Mouse (Mus musculus) heart, postnatal 0 days (tissue): ENCODE measurements around the gene Ctdspl. TPM values are rescaled to one million over a fixed set of nuclear protein-coding genes. Genes with fewer than 3 reads are reported as not detected.
A peak's percentile ranks its signal among the peaks of the same experiment; 100 is the strongest.

Experiments
- ATAC-seq: fragments of 200-750 bp; cut with Nextera tagmentation; 2 replicates; pipeline ENCODE4 v1.8.0; 2017; ENCODE audit warnings: low read depth, moderate number of reproducible peaks, moderate library complexity; ENCODE audit not compliant: insufficient read depth
- DNase-seq: peaks from one replicate; pipeline ENCODE4 v3.0.0-alpha.2; 2016; ENCODE audit warnings: low spot score
- H3K27ac ChIP-seq: fragments of 300-500 bp; sonication (generic); 2 replicates; pipeline ENCODE4 v1.5.1; 2014; ENCODE audit warnings: low read depth, mild to moderate bottlenecking
- H3K27me3 ChIP-seq: fragments of 300-500 bp; sonication (generic); 2 replicates; pipeline ENCODE4 v1.6.1; 2014; ENCODE audit warnings: low read length, mixed read lengths; ENCODE audit not compliant: control insufficient read depth, insufficient read depth
- H3K36me3 ChIP-seq: fragments of 300-500 bp; sonication (generic); replicated peaks from 2 replicates; pipeline ENCODE4 v1.6.1; 2014; ENCODE audit warnings: low read length, mixed read lengths; ENCODE audit not compliant: control insufficient read depth, insufficient read depth
- H3K4me1 ChIP-seq: fragments of 300-500 bp; sonication (generic); 2 replicates; pipeline ENCODE4 v1.6.1; 2014; ENCODE audit warnings: antibody characterized with exemption; ENCODE audit not compliant: control insufficient read depth, insufficient read depth
- H3K4me2 ChIP-seq: fragments of 300-500 bp; sonication (generic); 2 replicates; pipeline ENCODE4 v1.6.1; 2014; ENCODE audit warnings: low read depth, mild to moderate bottlenecking, low read length, moderate library complexity
- H3K4me3 ChIP-seq: fragments of 300-500 bp; sonication (generic); 2 replicates; pipeline ENCODE4 v1.5.1; 2014; ENCODE audit warnings: low read depth, low read length
- H3K9ac ChIP-seq: fragments of 300-500 bp; sonication (generic); replicated peaks from 2 replicates; pipeline ENCODE4 v1.6.1; 2014; ENCODE audit warnings: low read depth, low read length, mixed read lengths
- H3K9me3 ChIP-seq: fragments of 300-500 bp; sonication (generic); replicated peaks from 2 replicates; pipeline ENCODE4 v1.6.1; 2016; ENCODE audit warnings: low read length; ENCODE audit not compliant: control insufficient read depth
- CTCF ChIP-seq: IDR thresholded peaks from 2 replicates; pipeline ENCODE4 v1.5.1; 2016; ENCODE audit warnings: antibody characterized with exemption, control low read depth, low read depth
- EP300 ChIP-seq: IDR thresholded peaks from 2 replicates; pipeline ENCODE4 v1.6.1; 2016; ENCODE audit warnings: antibody characterized with exemption, low read depth
- WGBS: fragments of 180-500 bp; shearing (Covaris S2); extraction: QIAGEN DNeasy Blood & Tissue Kit; methylation state at CpG from one replicate; pipeline ENCODE4 v1.1.7; 2014; 5-methylcytosine and 5-hydroxymethylcytosine counted together
- polyA plus RNA-seq: library from polyadenylated mRNA; unstranded; fragments of >200 nt; fragmentation: Nextera tagmentation; extraction: Ambion mirVana; gene quantifications from 2 replicates; pipeline ENCODE4 v1.2.1, GENCODE M21; 2015
- total RNA-seq: library from RNA; depleted of rRNA; stranded (reverse); fragments of >200 nt; gene quantifications from 2 replicates; pipeline ENCODE4 v1.2.3, GENCODE M21; 2014; ENCODE audit warnings: low replicate concordance

Gene Ctdspl
- total and polyA plus RNA-seq, 2 experiments from 2014 or later = 4.3 to 12.6 TPM

DNA sequence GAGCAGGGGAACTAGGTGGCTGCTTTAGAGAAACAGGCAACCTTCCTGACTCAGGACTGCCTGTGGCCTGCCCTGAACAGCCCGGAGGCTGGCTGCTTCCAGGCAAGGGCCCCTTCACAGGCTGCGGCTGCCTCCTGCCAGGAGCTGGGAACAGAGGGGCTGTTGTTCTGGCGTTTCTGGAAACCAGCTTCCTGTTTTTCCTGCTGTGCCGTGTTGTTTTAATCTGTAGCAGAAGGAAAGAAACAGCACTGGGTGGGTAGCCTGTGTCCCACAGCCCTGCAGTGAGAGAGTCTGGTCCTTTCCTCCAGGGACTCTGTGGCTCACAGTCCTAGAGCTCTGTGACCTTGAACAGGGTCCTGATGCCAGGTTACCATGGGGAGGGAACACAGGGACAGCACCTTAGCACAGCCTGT is 54.2 kb downstream of the Ctdspl start:
- 14% methylated on average over 4 of the region's 4 CpGs for WGBS
- TF ChIP-seq CTCF (no peak), EP300 (no peak)
- no peaks in the 10 kb centered on the region for H3K9me3 ChIP-seq
- H3K27me3 ChIP-seq = no peaks in the 10 kb centered on the region
- 0 out of 2 replicates have a peak overlapping the region, but pooled peaks have one; percentile 10 for H3K9ac ChIP-seq
- peaks cover 46% of the 10 kb centered on the region for H3K4me1 ChIP-seq
- H3K27ac ChIP-seq = peak overlapping the region; percentile 81
- H3K36me3 ChIP-seq = no peaks in the 10 kb centered on the region; the same call in 1 of the 2 replicates
- ATAC-seq (peak; percentile 71), DNase-seq (peak; percentile 62)
- H3K4me2 ChIP-seq = no peak overlapping the region
- no peak overlapping the region for H3K4me3 ChIP-seq

DNA sequence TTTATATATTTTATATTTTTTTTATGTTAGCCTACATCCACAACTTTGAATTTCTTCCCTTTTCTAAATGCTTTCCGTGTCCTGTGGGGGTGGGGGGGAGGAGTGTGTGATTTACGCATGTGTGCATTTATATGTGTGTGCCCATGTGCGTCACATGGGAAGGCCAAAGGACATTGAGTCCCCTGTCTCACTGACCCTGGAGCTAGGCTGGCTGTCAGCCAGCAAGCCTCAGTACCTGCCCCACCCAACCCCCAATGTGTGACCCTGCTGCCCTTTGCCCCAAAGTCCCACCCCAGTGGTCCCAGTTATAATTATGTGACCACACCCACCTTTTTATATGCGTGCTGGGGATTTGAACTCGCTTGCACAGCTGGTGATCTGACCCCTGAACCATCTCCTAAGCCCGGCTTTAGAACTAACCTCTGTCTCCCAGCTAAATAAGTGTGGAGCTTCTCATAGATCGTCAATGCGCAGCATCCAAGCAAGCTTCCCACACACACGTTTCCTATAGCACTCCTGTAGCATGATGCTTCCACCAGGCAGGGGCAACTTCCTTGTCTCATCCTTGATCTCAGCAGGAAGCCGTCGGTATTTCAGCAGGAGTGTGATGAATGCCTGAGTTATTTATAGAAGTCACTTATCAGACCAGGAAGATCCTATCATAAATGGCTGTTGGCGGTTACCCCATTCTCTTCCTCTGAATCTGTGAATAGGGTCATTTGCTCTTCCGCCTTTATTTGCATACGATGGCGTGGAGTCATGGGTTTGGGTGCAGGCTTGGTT is 58.6 kb downstream of the Ctdspl start:
- no peak overlapping the region for H3K4me3 ChIP-seq
- WGBS = 63% methylated on average over 15 of the region's 15 CpGs
- 0 out of 2 replicates have a peak, but pooled peaks have one; percentile 21 for TF ChIP-seq EP300
- TF ChIP-seq CTCF = no peak
- peaks cover 48% of the 10 kb centered on the region for H3K4me1 ChIP-seq
- no peaks in the 10 kb centered on the region for H3K27me3 ChIP-seq
- no peaks in the 10 kb centered on the region for H3K9me3 ChIP-seq
- H3K27ac ChIP-seq = no peak overlapping the region
- H3K36me3 ChIP-seq = no peaks in the 10 kb centered on the region
- ATAC-seq (no peak), DNase-seq (no peak)
- no peak overlapping the region for H3K4me2 ChIP-seq
- H3K9ac ChIP-seq = no peak overlapping the region

DNA sequence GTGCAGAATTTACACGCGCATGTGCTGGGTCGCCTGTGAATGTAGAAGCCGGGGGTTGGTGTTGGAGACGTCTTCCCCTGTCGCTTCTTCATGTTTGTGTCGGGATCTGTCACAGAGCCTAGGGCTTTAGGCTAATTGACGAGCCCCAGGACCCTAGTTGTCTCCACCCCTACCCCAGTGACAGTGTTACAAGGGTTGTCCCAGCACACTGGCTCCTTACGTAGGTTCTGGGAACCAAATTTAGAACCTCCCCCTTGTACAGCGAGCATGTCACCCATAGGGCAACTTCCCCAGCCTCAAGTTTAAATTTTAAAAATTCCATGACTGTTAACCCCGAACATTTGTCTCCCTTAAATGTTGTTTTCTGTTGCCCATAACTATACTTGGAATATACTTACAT is 60.0 kb downstream of the Ctdspl start:
- H3K27me3 ChIP-seq = no peaks in the 10 kb centered on the region
- no peak overlapping the region for H3K4me3 ChIP-seq
- no peaks in the 10 kb centered on the region for H3K36me3 ChIP-seq
- H3K4me2 ChIP-seq = no peak overlapping the region
- no peaks in the 10 kb centered on the region for H3K9me3 ChIP-seq
- ATAC-seq = no peak
- no peak overlapping the region for H3K27ac ChIP-seq
- DNase-seq = no peak
- TF ChIP-seq CTCF (no peak), EP300 (no peak)
- peaks cover 46% of the 10 kb centered on the region for H3K4me1 ChIP-seq
- H3K9ac ChIP-seq = no peak overlapping the region
- WGBS = 56% methylated on average over 11 of the region's 11 CpGs

DNA sequence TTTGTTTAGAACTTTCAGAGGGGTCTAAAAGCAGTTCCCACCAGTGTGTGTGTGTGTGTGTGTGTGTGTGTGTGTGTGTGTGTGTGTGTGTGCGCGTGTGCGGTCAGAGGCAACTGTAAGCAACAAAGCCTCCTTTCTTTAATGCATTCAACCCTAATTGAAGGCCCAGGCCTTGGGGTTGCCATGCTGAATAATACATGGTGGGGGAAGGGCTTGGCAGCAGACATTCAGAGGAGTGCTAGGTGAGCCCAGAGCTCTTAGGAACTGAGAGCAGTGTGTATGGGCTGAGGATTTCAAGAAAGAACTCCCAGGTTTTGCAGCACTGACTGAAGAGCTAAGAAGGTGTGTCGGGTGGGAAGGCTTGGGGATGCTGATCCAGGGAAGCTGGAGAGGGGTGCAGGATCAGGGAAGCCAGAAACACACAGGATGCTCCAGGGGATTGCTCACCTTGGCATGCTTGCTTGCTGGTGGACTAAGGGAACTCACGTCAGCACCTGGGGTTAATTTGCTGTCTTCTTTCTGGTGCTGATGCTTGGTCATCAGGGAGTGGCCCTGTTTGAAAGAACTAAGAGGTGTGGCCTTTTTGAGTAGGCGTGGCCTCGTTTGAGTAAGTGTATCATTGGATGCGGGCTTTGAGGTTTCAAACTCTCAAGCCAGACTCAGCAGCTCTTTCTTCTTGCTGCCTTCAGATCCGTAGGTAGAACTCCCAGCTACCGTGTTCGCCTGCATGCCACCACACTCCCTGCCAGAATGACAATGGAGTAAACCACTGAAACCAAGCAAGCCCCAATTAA is 62.7 kb downstream of the Ctdspl start:
- Histone ChIP-seq H3K9ac (no peak overlapping the region), H3K27me3 (no peaks in the 10 kb centered on the region), H3K36me3 (no peaks in the 10 kb centered on the region), H3K4me3 (no peak overlapping the region), H3K27ac (no peak overlapping the region), H3K4me1 (peaks cover 39% of the 10 kb centered on the region), H3K9me3 (no peaks in the 10 kb centered on the region), H3K4me2 (no peak overlapping the region)
- ATAC-seq = no peak
- no peak for TF ChIP-seq EP300
- no peak for TF ChIP-seq CTCF
- WGBS = 88% methylated on average over 11 of the region's 11 CpGs
- no peak for DNase-seq

DNA sequence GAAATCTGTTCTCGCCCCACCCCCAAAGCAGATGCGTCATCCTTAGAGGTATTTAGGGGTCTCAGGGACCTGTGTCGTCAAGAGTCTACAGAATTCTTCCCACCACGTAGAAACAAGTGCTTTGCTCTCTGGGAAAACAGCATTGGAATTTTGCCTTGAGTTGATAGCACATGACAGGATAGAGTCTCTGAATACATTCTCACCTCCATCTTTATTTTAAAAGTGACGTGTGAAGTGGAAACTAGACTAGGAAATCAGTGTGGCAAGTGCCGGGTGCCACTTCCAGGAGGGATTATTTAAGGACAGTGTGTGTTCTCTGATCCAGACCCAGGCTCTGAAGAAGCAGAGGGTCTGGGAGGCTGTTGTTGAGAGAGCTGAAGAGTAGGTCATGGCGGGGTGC is 64.2 kb downstream of the Ctdspl start:
- Histone ChIP-seq H3K4me3 (no peak overlapping the region), H3K4me2 (no peak overlapping the region), H3K9ac (no peak overlapping the region), H3K9me3 (no peaks in the 10 kb centered on the region), H3K27me3 (no peaks in the 10 kb centered on the region), H3K4me1 (peaks cover 39% of the 10 kb centered on the region), H3K36me3 (no peaks in the 10 kb centered on the region), H3K27ac (peak overlapping the region; percentile 27; the same call in 1 of the 2 replicates)
- TF ChIP-seq CTCF (no peak), EP300 (no peak)
- WGBS = 53% methylated on average over 7 of the region's 7 CpGs
- ATAC-seq (no peak), DNase-seq (no peak)
